Mouse (Mus musculus): ENCODE measurements around the gene Arhgap4.

- no peak for TF ChIP-seq CTCF (IDR thresholded peaks at IDR 0.05; ENCODE audit: low read depth, low read length)
- TF ChIP-seq POLR2A (IDR thresholded peaks at IDR 0.05; ENCODE audit: extremely low read depth, insufficient read depth, low read length) = no peak
These were observed 52.3 kb downstream of the Arhgap4 start for GRCm38 (mm10) chrX:73869334-73869733.
